Mouse (Mus musculus): ENCODE results near the gene Polr1b. TPM values are rescaled to one million over a fixed set of nuclear protein-coding genes. Genes with fewer than 3 reads are reported as not detected.

Polr1b gene
- polyA plus RNA-seq, 1 experiment from 2014 or later = 9.5 TPM

GRCm38 (mm10) chr2:129061456-129062059 is 39.2 kb upstream of the Polr1b start:
- H3K4me1 ChIP-seq (replicated peaks; ENCODE audit: control insufficient read depth, insufficient read depth) = no peaks in the 10 kb centered on the region
- no peaks in the 10 kb centered on the region; the same call in 1 of the 2 replicates for H3K9me3 ChIP-seq (ENCODE audit: control insufficient read depth, low read length)
- H3K4me3 ChIP-seq (ENCODE audit: low read depth, low read length) = no peak overlapping the region
- no peak overlapping the region for H3K27ac ChIP-seq (replicated peaks)
- WGBS = 56% methylated on average over 10 of the region's 10 CpGs
- no peak overlapping the region for H3K4me2 ChIP-seq (replicated peaks; ENCODE audit: low read depth)
- no peak for ATAC-seq (ENCODE audit: low FRiP score, low TSS enrichment)
- no peak overlapping the region for H3K9ac ChIP-seq (ENCODE audit: low read length)
- no peaks in the 10 kb centered on the region for H3K36me3 ChIP-seq (ENCODE audit: control insufficient read depth, insufficient read depth, low read length)
- H3K27me3 ChIP-seq (ENCODE audit: control insufficient read depth, insufficient read depth, low read length) = no peaks in the 10 kb centered on the region
- DNase-seq (ENCODE audit: low spot score) = no peak
- TF ChIP-seq CTCF (IDR thresholded peaks at IDR 0.05; ENCODE audit: low read depth) = no peak
- no peak for TF ChIP-seq EP300 (optimal IDR thresholded peaks at IDR 0.05)

- no peaks in the 10 kb centered on the region for H3K9me3 ChIP-seq (ENCODE audit: control insufficient read depth, low read length)
- TF ChIP-seq CTCF (IDR thresholded peaks at IDR 0.05; ENCODE audit: low read depth) (no peak), EP300 (optimal IDR thresholded peaks at IDR 0.05) (no peak)
These were observed 35.1 kb upstream of the Polr1b start, which contains the start of gene Ttl for GRCm38 (mm10) chr2:129065437-129066282. Ttl (plus strand) TSS chr2:129065942.

GRCm38 (mm10) chr2:129066326-129066725 is 34.5 kb upstream of the Polr1b start:
- H3K27ac ChIP-seq (replicated peaks) = peak overlapping the region; percentile 82
- DNase-seq (ENCODE audit: low spot score) = peak; percentile 60
- peak overlapping the region; percentile 78 for H3K9ac ChIP-seq (ENCODE audit: low read length)
- H3K4me1 ChIP-seq (replicated peaks; ENCODE audit: control insufficient read depth, insufficient read depth) = no peaks in the 10 kb centered on the region
- under 1% methylated on average over 20 of the region's 20 CpGs for WGBS
- no peaks in the 10 kb centered on the region for H3K27me3 ChIP-seq (ENCODE audit: control insufficient read depth, insufficient read depth, low read length)
- H3K36me3 ChIP-seq (ENCODE audit: control insufficient read depth, insufficient read depth, low read length) = no peaks in the 10 kb centered on the region
- H3K4me2 ChIP-seq (replicated peaks; ENCODE audit: low read depth) = peak overlapping the region; percentile 82
- peak overlapping the region; percentile 83 for H3K4me3 ChIP-seq (ENCODE audit: low read depth, low read length)
- no peak for TF ChIP-seq CTCF (IDR thresholded peaks at IDR 0.05; ENCODE audit: low read depth)
- TF ChIP-seq EP300 (optimal IDR thresholded peaks at IDR 0.05) = no peak
- no peaks in the 10 kb centered on the region for H3K9me3 ChIP-seq (ENCODE audit: control insufficient read depth, low read length)
- peak; percentile 80 for ATAC-seq (ENCODE audit: low FRiP score, low TSS enrichment)

More at GRCm38 (mm10) chr2:129065437-129066282, 35.1 kb upstream of the Polr1b start, which contains the start of gene Ttl:
- peak; percentile 84 for DNase-seq (ENCODE audit: low spot score)
- Histone ChIP-seq H3K36me3 (ENCODE audit: control insufficient read depth, insufficient read depth, low read length) (no peaks in the 10 kb centered on the region), H3K9ac (ENCODE audit: low read length) (peak within 1 kb of the TSS; percentile 78), H3K27ac (replicated peaks) (peak within 1 kb of the TSS; percentile 82), H3K4me2 (replicated peaks; ENCODE audit: low read depth) (peak within 1 kb of the TSS; percentile 82), H3K27me3 (ENCODE audit: control insufficient read depth, insufficient read depth, low read length) (no peaks in the 10 kb centered on the region), H3K4me3 (ENCODE audit: low read depth, low read length) (peak within 1 kb of the TSS; percentile 83), H3K4me1 (replicated peaks; ENCODE audit: control insufficient read depth, insufficient read depth) (no peaks in the 10 kb centered on the region)
- peak; percentile 92 for ATAC-seq (ENCODE audit: low FRiP score, low TSS enrichment)
- WGBS = 3% methylated on average over 41 of the region's 62 CpGs

GRCm38 (mm10) chr2:129070296-129070695 is 30.5 kb upstream of the Polr1b start:
- Histone ChIP-seq H3K4me3 (ENCODE audit: low read depth, low read length) (no peak overlapping the region), H3K4me1 (replicated peaks; ENCODE audit: control insufficient read depth, insufficient read depth) (no peaks in the 10 kb centered on the region), H3K9ac (ENCODE audit: low read length) (no peak overlapping the region), H3K4me2 (replicated peaks; ENCODE audit: low read depth) (no peak overlapping the region), H3K9me3 (ENCODE audit: control insufficient read depth, low read length) (no peaks in the 10 kb centered on the region), H3K36me3 (ENCODE audit: control insufficient read depth, insufficient read depth, low read length) (no peaks in the 10 kb centered on the region), H3K27me3 (ENCODE audit: control insufficient read depth, insufficient read depth, low read length) (no peaks in the 10 kb centered on the region), H3K27ac (replicated peaks) (no peak overlapping the region)
- WGBS = 84% methylated on average over 3 of the region's 3 CpGs
- TF ChIP-seq EP300 (optimal IDR thresholded peaks at IDR 0.05) = no peak
- TF ChIP-seq CTCF (IDR thresholded peaks at IDR 0.05; ENCODE audit: low read depth) = no peak
- DNase-seq (ENCODE audit: low spot score) = no peak
- ATAC-seq (ENCODE audit: low FRiP score, low TSS enrichment) = no peak

- WGBS = 76% methylated on average over 3 of the region's 3 CpGs
- Histone ChIP-seq H3K9me3 (ENCODE audit: control insufficient read depth, low read length) (no peaks in the 10 kb centered on the region), H3K36me3 (ENCODE audit: control insufficient read depth, insufficient read depth, low read length) (peaks cover 4% of the 10 kb centered on the region; the same call in 1 of the 2 replicates), H3K4me3 (ENCODE audit: low read depth, low read length) (no peak overlapping the region), H3K27me3 (ENCODE audit: control insufficient read depth, insufficient read depth, low read length) (no peaks in the 10 kb centered on the region), H3K9ac (ENCODE audit: low read length) (no peak overlapping the region), H3K4me2 (replicated peaks; ENCODE audit: low read depth) (no peak overlapping the region), H3K27ac (replicated peaks) (no peak overlapping the region), H3K4me1 (replicated peaks; ENCODE audit: control insufficient read depth, insufficient read depth) (no peaks in the 10 kb centered on the region)
- ATAC-seq (ENCODE audit: low FRiP score, low TSS enrichment) (no peak), DNase-seq (ENCODE audit: low spot score) (no peak)
- peak; percentile 67 for TF ChIP-seq CTCF (IDR thresholded peaks at IDR 0.05; ENCODE audit: low read depth)
- no peak for TF ChIP-seq EP300 (optimal IDR thresholded peaks at IDR 0.05)
These were observed 22.5 kb upstream of the Polr1b start for GRCm38 (mm10) chr2:129078313-129078712.

Data from stomach, postnatal 0 days (tissue).